Mouse (Mus musculus): ENCODE results near the gene Zfp658. TPM values are rescaled to one million over a fixed set of nuclear protein-coding genes. Genes with fewer than 3 reads are reported as not detected.

Zfp658 gene
- 2.8 TPM for polyA plus RNA-seq (2015; fragmentation: Illumina TruSeq; extraction: RNeasy Lipid Tissue Mini Kit (QIAGEN cat#74804); ENCODE audit: insufficient read depth, low read depth, low replicate concordance)

GRCm38 (mm10) chr7:43562006-43562633 is at the start of gene Zfp658:
Gene Zfp658 (plus strand): TSS chr7:43562256.

GRCm38 (mm10) chr7:43544225-43544977 is 17.7 kb upstream of the Zfp658 start, which contains the start of gene Cd33:
Gene Cd33 (minus strand): TSS chr7:43544428.

GRCm38 (mm10) chr7:43579440-43580171 is 17.6 kb downstream of the Zfp658 start, which contains the start of gene Zfp719:
Gene Zfp719 (plus strand): TSS chr7:43579610.

GRCm38 (mm10) chr7:43606896-43607742 is 45.1 kb downstream of the Zfp658 start, which contains the start of gene Zfp819:
Gene Zfp819 (plus strand): TSS chr7:43607169.

Other genes starting within 250 kb of the Zfp658 start
- 10.6 TPM for gene Zfp715, start 249.0 kb upstream of the Zfp658 start, polyA plus RNA-seq (2015; fragmentation: Illumina TruSeq; extraction: RNeasy Lipid Tissue Mini Kit (QIAGEN cat#74804); ENCODE audit: insufficient read depth, low read depth, low replicate concordance)
- gene Siglecf, start 210.9 kb upstream of the Zfp658 start, polyA plus RNA-seq (2015; fragmentation: Illumina TruSeq; extraction: RNeasy Lipid Tissue Mini Kit (QIAGEN cat#74804); ENCODE audit: insufficient read depth, low read depth, low replicate concordance), result not detected
- gene Siglecg, start 154.1 kb upstream of the Zfp658 start, polyA plus RNA-seq (2015; fragmentation: Illumina TruSeq; extraction: RNeasy Lipid Tissue Mini Kit (QIAGEN cat#74804); ENCODE audit: insufficient read depth, low read depth, low replicate concordance), result 0.42 TPM
- not detected for gene Lim2, start 134.6 kb upstream of the Zfp658 start, polyA plus RNA-seq (2015; fragmentation: Illumina TruSeq; extraction: RNeasy Lipid Tissue Mini Kit (QIAGEN cat#74804); ENCODE audit: insufficient read depth, low read depth, low replicate concordance)
- gene Nkg7, start 125.2 kb upstream of the Zfp658 start, polyA plus RNA-seq (2015; fragmentation: Illumina TruSeq; extraction: RNeasy Lipid Tissue Mini Kit (QIAGEN cat#74804); ENCODE audit: insufficient read depth, low read depth, low replicate concordance), result not detected
- not detected for gene Cldnd2, start 121.5 kb upstream of the Zfp658 start, polyA plus RNA-seq (2015; fragmentation: Illumina TruSeq; extraction: RNeasy Lipid Tissue Mini Kit (QIAGEN cat#74804); ENCODE audit: insufficient read depth, low read depth, low replicate concordance)
- gene Etfb, start 118.2 kb upstream of the Zfp658 start, polyA plus RNA-seq (2015; fragmentation: Illumina TruSeq; extraction: RNeasy Lipid Tissue Mini Kit (QIAGEN cat#74804); ENCODE audit: insufficient read depth, low read depth, low replicate concordance), result 52.6 TPM
- not detected for gene Gm45233, start 118.1 kb upstream of the Zfp658 start, polyA plus RNA-seq (2015; fragmentation: Illumina TruSeq; extraction: RNeasy Lipid Tissue Mini Kit (QIAGEN cat#74804); ENCODE audit: insufficient read depth, low read depth, low replicate concordance)
- gene Vsig10l, start 99.1 kb upstream of the Zfp658 start, polyA plus RNA-seq (2015; fragmentation: Illumina TruSeq; extraction: RNeasy Lipid Tissue Mini Kit (QIAGEN cat#74804); ENCODE audit: insufficient read depth, low read depth, low replicate concordance), result 0.41 TPM
- gene Iglon5, start 72.2 kb upstream of the Zfp658 start, polyA plus RNA-seq (2015; fragmentation: Illumina TruSeq; extraction: RNeasy Lipid Tissue Mini Kit (QIAGEN cat#74804); ENCODE audit: insufficient read depth, low read depth, low replicate concordance), result 0.52 TPM
- not detected for gene 4931406B18Rik, start 56.3 kb upstream of the Zfp658 start, polyA plus RNA-seq (2015; fragmentation: Illumina TruSeq; extraction: RNeasy Lipid Tissue Mini Kit (QIAGEN cat#74804); ENCODE audit: insufficient read depth, low read depth, low replicate concordance)
- gene Cd33, start 17.8 kb upstream of the Zfp658 start, polyA plus RNA-seq (2015; fragmentation: Illumina TruSeq; extraction: RNeasy Lipid Tissue Mini Kit (QIAGEN cat#74804); ENCODE audit: insufficient read depth, low read depth, low replicate concordance), result 1.2 TPM
- 1.9 TPM for gene Zfp719, start 17.4 kb downstream of the Zfp658 start, polyA plus RNA-seq (2015; fragmentation: Illumina TruSeq; extraction: RNeasy Lipid Tissue Mini Kit (QIAGEN cat#74804); ENCODE audit: insufficient read depth, low read depth, low replicate concordance)
- gene Zfp819, start 44.9 kb downstream of the Zfp658 start, polyA plus RNA-seq (2015; fragmentation: Illumina TruSeq; extraction: RNeasy Lipid Tissue Mini Kit (QIAGEN cat#74804); ENCODE audit: insufficient read depth, low read depth, low replicate concordance), result not detected
- gene Ceacam18, start 72.5 kb downstream of the Zfp658 start, polyA plus RNA-seq (2015; fragmentation: Illumina TruSeq; extraction: RNeasy Lipid Tissue Mini Kit (QIAGEN cat#74804); ENCODE audit: insufficient read depth, low read depth, low replicate concordance), result not detected
- not detected for gene Siglece, start 97.9 kb downstream of the Zfp658 start, polyA plus RNA-seq (2015; fragmentation: Illumina TruSeq; extraction: RNeasy Lipid Tissue Mini Kit (QIAGEN cat#74804); ENCODE audit: insufficient read depth, low read depth, low replicate concordance)
- 2.3 TPM for gene Ctu1, start 109.8 kb downstream of the Zfp658 start, polyA plus RNA-seq (2015; fragmentation: Illumina TruSeq; extraction: RNeasy Lipid Tissue Mini Kit (QIAGEN cat#74804); ENCODE audit: insufficient read depth, low read depth, low replicate concordance)
- gene Klk14, start 128.2 kb downstream of the Zfp658 start, polyA plus RNA-seq (2015; fragmentation: Illumina TruSeq; extraction: RNeasy Lipid Tissue Mini Kit (QIAGEN cat#74804); ENCODE audit: insufficient read depth, low read depth, low replicate concordance), result not detected
- gene Klk13, start 150.3 kb downstream of the Zfp658 start, polyA plus RNA-seq (2015; fragmentation: Illumina TruSeq; extraction: RNeasy Lipid Tissue Mini Kit (QIAGEN cat#74804); ENCODE audit: insufficient read depth, low read depth, low replicate concordance), result not detected
- not detected for gene Klk12, start 206.6 kb downstream of the Zfp658 start, polyA plus RNA-seq (2015; fragmentation: Illumina TruSeq; extraction: RNeasy Lipid Tissue Mini Kit (QIAGEN cat#74804); ENCODE audit: insufficient read depth, low read depth, low replicate concordance)
- gene Klk11, start 212.3 kb downstream of the Zfp658 start, polyA plus RNA-seq (2015; fragmentation: Illumina TruSeq; extraction: RNeasy Lipid Tissue Mini Kit (QIAGEN cat#74804); ENCODE audit: insufficient read depth, low read depth, low replicate concordance), result not detected
- gene Klk10, start 218.8 kb downstream of the Zfp658 start, polyA plus RNA-seq (2015; fragmentation: Illumina TruSeq; extraction: RNeasy Lipid Tissue Mini Kit (QIAGEN cat#74804); ENCODE audit: insufficient read depth, low read depth, low replicate concordance), result not detected
- gene Klk9, start 229.6 kb downstream of the Zfp658 start, polyA plus RNA-seq (2015; fragmentation: Illumina TruSeq; extraction: RNeasy Lipid Tissue Mini Kit (QIAGEN cat#74804); ENCODE audit: insufficient read depth, low read depth, low replicate concordance), result not detected
- gene Klk8, start 235.3 kb downstream of the Zfp658 start, polyA plus RNA-seq (2015; fragmentation: Illumina TruSeq; extraction: RNeasy Lipid Tissue Mini Kit (QIAGEN cat#74804); ENCODE audit: insufficient read depth, low read depth, low replicate concordance), result 2.5 TPM
- gene Klk7, start 249.0 kb downstream of the Zfp658 start, polyA plus RNA-seq (2015; fragmentation: Illumina TruSeq; extraction: RNeasy Lipid Tissue Mini Kit (QIAGEN cat#74804); ENCODE audit: insufficient read depth, low read depth, low replicate concordance), result not detected